ENCODE assay signal across 7 mouse cellular contexts in the genomic region with DNA sequence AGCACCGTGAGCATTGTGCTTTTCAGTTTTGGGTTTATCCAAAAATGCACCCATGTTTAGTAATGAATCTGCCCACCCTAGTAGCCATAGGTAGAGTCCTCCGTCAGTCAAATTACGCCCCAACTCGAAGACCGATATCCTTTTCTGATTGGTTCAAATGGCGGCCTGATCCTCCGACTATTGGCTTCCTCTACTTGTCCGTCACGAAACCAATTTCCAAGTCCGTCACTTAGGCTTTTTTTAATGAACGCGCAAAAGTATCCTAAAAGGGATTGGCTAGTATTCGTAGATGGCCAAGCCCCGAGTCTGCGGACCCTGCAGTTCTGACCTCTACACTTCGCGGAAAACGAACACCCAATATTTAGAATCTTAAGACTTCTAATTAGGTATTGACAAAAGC.
DNase-seq lines count a peak whose midpoint lies in the region; ATAC-seq and TF ChIP-seq lines count a peak whose summit lies in the region.
"Not testable (repeated sequence)": the region's sequence is repeated elsewhere in the genome, so short reads cannot be mapped to it uniquely, and the experiment has no call there.

No protein-coding gene starts in this region.

- WGBS in cerebellum, adult 2 months, result 97% methylated on average over 18 of the region's 18 CpGs
- WGBS in forebrain, postnatal 0 days, result 97% methylated on average over 18 of the region's 18 CpGs

- TF ChIP-seq POLR2A in cerebellum, adult 2 months (IDR thresholded peaks at IDR 0.05; ENCODE audit: borderline replicate concordance, insufficient read depth, low read length), result not testable (repeated sequence)

- not testable (repeated sequence) for TF ChIP-seq CTCF in cerebellum, adult 2 months (IDR thresholded peaks at IDR 0.05; ENCODE audit: borderline replicate concordance, insufficient read depth, low read depth, low read length); forebrain, postnatal 0 days (IDR thresholded peaks at IDR 0.05; ENCODE audit: low read depth)

- intact Hi-C loops in heart, postnatal 10 days (cut with DNase I); left cerebral cortex, postnatal 14 days (cut with DNase I): not testable (repeated sequence)

- not testable (repeated sequence) for H3K4me1 ChIP-seq in cerebellum, adult 2 months (ENCODE audit: control insufficient read depth, insufficient read depth, low read length); forebrain, postnatal 0 days (ENCODE audit: insufficient read depth)

- not testable (repeated sequence) for H3K9me3 ChIP-seq in forebrain, postnatal 0 days (ENCODE audit: low read length)

- H3K27me3 ChIP-seq in cerebellum, adult 2 months (ENCODE audit: control insufficient read depth, insufficient read depth, low read length); forebrain, postnatal 0 days (ENCODE audit: insufficient read depth, low read length): not testable (repeated sequence)

- not testable (repeated sequence) for H3K27ac ChIP-seq in cerebellum, adult 2 months (ENCODE audit: insufficient read depth, low read length); forebrain, postnatal 0 days (ENCODE audit: low read depth, low read length)

- H3K4me3 ChIP-seq in cerebellum, adult 2 months (replicated peaks; ENCODE audit: insufficient read depth, low read depth, low read length); forebrain, postnatal 0 days (ENCODE audit: low read depth, low read length): not testable (repeated sequence)

- H3K36me3 ChIP-seq in forebrain, postnatal 0 days (ENCODE audit: insufficient read depth), result not testable (repeated sequence)

- H3K4me2 ChIP-seq in forebrain, postnatal 0 days (ENCODE audit: low read depth), result not testable (repeated sequence)

- not testable (repeated sequence) for H3K9ac ChIP-seq in forebrain, postnatal 0 days

- ATAC-seq in forebrain, postnatal 0 days, result peak; percentile 98

- DNase-seq in cerebellum, adult 2 months, result peak; percentile 38 to 68
- not testable (repeated sequence) for DNase-seq in forebrain, postnatal 0 days
- peak; percentile 51 to 59 for DNase-seq in heart, postnatal 10 days
- peak; percentile 64 for DNase-seq in kidney, adult 9 months
- peak; percentile 10 to 23 for DNase-seq in left cerebral cortex, postnatal 14 days (ENCODE audit: low spot score in 2 of 2)
- DNase-seq in lung, postnatal 25 days (ENCODE audit: low spot score), result peak; percentile 59
- peak; percentile 25 for DNase-seq in right cerebral cortex, adult 18-20 months
